Mouse (Mus musculus): ENCODE results near the gene Smyd3. TPM values are rescaled to one million over a fixed set of nuclear protein-coding genes. Genes with fewer than 3 reads are reported as not detected.

Gene Smyd3
- polyA plus RNA-seq, 1 experiment from 2014 or later = 18.9 TPM

- 81% methylated on average over 14 of the region's 14 CpGs for WGBS
Measured at GRCm38 (mm10) chr1:179041231-179041904, 476.5 kb downstream of the Smyd3 start.

GRCm38 (mm10) chr1:179038801-179039200 lies 479.0 kb downstream of the Smyd3 start:
- ATAC-seq (ENCODE audit: insufficient read depth, low FRiP score) = no peak
- Histone ChIP-seq H3K27me3 (ENCODE audit: control insufficient read depth, insufficient read depth, low read length) (no peaks in the 10 kb centered on the region), H3K4me2 (ENCODE audit: low read depth, low read length) (no peak overlapping the region), H3K36me3 (ENCODE audit: control insufficient read depth, insufficient read depth, low read length) (no peaks in the 10 kb centered on the region), H3K4me3 (replicated peaks; ENCODE audit: low read length) (no peak overlapping the region), H3K9me3 (replicated peaks; ENCODE audit: control insufficient read depth, low read length) (no peaks in the 10 kb centered on the region), H3K27ac (ENCODE audit: low read length) (no peak overlapping the region), H3K4me1 (ENCODE audit: control insufficient read depth, insufficient read depth, low read length) (peaks cover 15% of the 10 kb centered on the region), H3K9ac (ENCODE audit: low read length) (no peak overlapping the region)
- 91% methylated on average over 4 of the region's 4 CpGs for WGBS

More at GRCm38 (mm10) chr1:179041231-179041904, 476.5 kb downstream of the Smyd3 start:
- Histone ChIP-seq H3K36me3 (ENCODE audit: control insufficient read depth, insufficient read depth, low read length) (no peaks in the 10 kb centered on the region), H3K27ac (ENCODE audit: low read length) (no peak overlapping the region), H3K9ac (ENCODE audit: low read length) (no peak overlapping the region), H3K4me2 (ENCODE audit: low read depth, low read length) (no peak overlapping the region), H3K4me3 (replicated peaks; ENCODE audit: low read length) (no peak overlapping the region), H3K9me3 (replicated peaks; ENCODE audit: control insufficient read depth, low read length) (no peaks in the 10 kb centered on the region), H3K4me1 (ENCODE audit: control insufficient read depth, insufficient read depth, low read length) (peaks cover 15% of the 10 kb centered on the region), H3K27me3 (ENCODE audit: control insufficient read depth, insufficient read depth, low read length) (no peaks in the 10 kb centered on the region)
- no peak for ATAC-seq (ENCODE audit: insufficient read depth, low FRiP score)

- WGBS = 97% methylated on average over 2 of the region's 2 CpGs
- Histone ChIP-seq H3K9ac (ENCODE audit: low read length) (no peak overlapping the region), H3K4me3 (replicated peaks; ENCODE audit: low read length) (no peak overlapping the region), H3K27ac (ENCODE audit: low read length) (no peak overlapping the region), H3K4me1 (ENCODE audit: control insufficient read depth, insufficient read depth, low read length) (no peaks in the 10 kb centered on the region), H3K9me3 (replicated peaks; ENCODE audit: control insufficient read depth, low read length) (no peaks in the 10 kb centered on the region), H3K36me3 (ENCODE audit: control insufficient read depth, insufficient read depth, low read length) (no peaks in the 10 kb centered on the region), H3K27me3 (ENCODE audit: control insufficient read depth, insufficient read depth, low read length) (no peaks in the 10 kb centered on the region), H3K4me2 (ENCODE audit: low read depth, low read length) (no peak overlapping the region)
- ATAC-seq (ENCODE audit: insufficient read depth, low FRiP score) = no peak
Measured at GRCm38 (mm10) chr1:179032947-179033346, 484.9 kb downstream of the Smyd3 start.

- Histone ChIP-seq H3K4me2 (ENCODE audit: low read depth, low read length) (no peak overlapping the region), H3K36me3 (ENCODE audit: control insufficient read depth, insufficient read depth, low read length) (no peaks in the 10 kb centered on the region), H3K27me3 (ENCODE audit: control insufficient read depth, insufficient read depth, low read length) (no peaks in the 10 kb centered on the region), H3K27ac (ENCODE audit: low read length) (no peak overlapping the region), H3K4me3 (replicated peaks; ENCODE audit: low read length) (no peak overlapping the region), H3K9me3 (replicated peaks; ENCODE audit: control insufficient read depth, low read length) (no peaks in the 10 kb centered on the region), H3K4me1 (ENCODE audit: control insufficient read depth, insufficient read depth, low read length) (no peaks in the 10 kb centered on the region), H3K9ac (ENCODE audit: low read length) (no peak overlapping the region)
- 95% methylated on average over 5 of the region's 5 CpGs for WGBS
- ATAC-seq (ENCODE audit: insufficient read depth, low FRiP score) = no peak
Measured at GRCm38 (mm10) chr1:179031581-179031980, 486.3 kb downstream of the Smyd3 start.

- Histone ChIP-seq H3K27ac (ENCODE audit: low read length) (no peak overlapping the region), H3K4me2 (ENCODE audit: low read depth, low read length) (no peak overlapping the region), H3K9ac (ENCODE audit: low read length) (no peak overlapping the region), H3K4me1 (ENCODE audit: control insufficient read depth, insufficient read depth, low read length) (no peaks in the 10 kb centered on the region), H3K4me3 (replicated peaks; ENCODE audit: low read length) (no peak overlapping the region), H3K9me3 (replicated peaks; ENCODE audit: control insufficient read depth, low read length) (no peaks in the 10 kb centered on the region), H3K27me3 (ENCODE audit: control insufficient read depth, insufficient read depth, low read length) (no peaks in the 10 kb centered on the region), H3K36me3 (ENCODE audit: control insufficient read depth, insufficient read depth, low read length) (no peaks in the 10 kb centered on the region)
- no peak for ATAC-seq (ENCODE audit: insufficient read depth, low FRiP score)
- 89% methylated on average over 4 of the region's 4 CpGs for WGBS
Measured at GRCm38 (mm10) chr1:179026614-179027013, 491.2 kb downstream of the Smyd3 start.

GRCm38 (mm10) chr1:179025169-179025568 lies 492.7 kb downstream of the Smyd3 start:
- Histone ChIP-seq H3K9me3 (replicated peaks; ENCODE audit: control insufficient read depth, low read length) (no peaks in the 10 kb centered on the region), H3K4me1 (ENCODE audit: control insufficient read depth, insufficient read depth, low read length) (no peaks in the 10 kb centered on the region), H3K27me3 (ENCODE audit: control insufficient read depth, insufficient read depth, low read length) (no peaks in the 10 kb centered on the region), H3K36me3 (ENCODE audit: control insufficient read depth, insufficient read depth, low read length) (no peaks in the 10 kb centered on the region), H3K27ac (ENCODE audit: low read length) (no peak overlapping the region), H3K9ac (ENCODE audit: low read length) (no peak overlapping the region), H3K4me3 (replicated peaks; ENCODE audit: low read length) (no peak overlapping the region), H3K4me2 (ENCODE audit: low read depth, low read length) (no peak overlapping the region)
- no peak for ATAC-seq (ENCODE audit: insufficient read depth, low FRiP score)
- 79% methylated on average over 4 of the region's 4 CpGs for WGBS

- H3K4me1 ChIP-seq (ENCODE audit: control insufficient read depth, insufficient read depth, low read length) = no peaks in the 10 kb centered on the region
- 79% methylated on average over 7 of the region's 7 CpGs for WGBS
- no peaks in the 10 kb centered on the region for H3K9me3 ChIP-seq (replicated peaks; ENCODE audit: control insufficient read depth, low read length)
- H3K27ac ChIP-seq (ENCODE audit: low read length) = no peak overlapping the region
- no peak overlapping the region for H3K9ac ChIP-seq (ENCODE audit: low read length)
- H3K4me2 ChIP-seq (ENCODE audit: low read depth, low read length) = no peak overlapping the region
- no peak overlapping the region for H3K4me3 ChIP-seq (replicated peaks; ENCODE audit: low read length)
- H3K27me3 ChIP-seq (ENCODE audit: control insufficient read depth, insufficient read depth, low read length) = no peaks in the 10 kb centered on the region
- ATAC-seq (ENCODE audit: insufficient read depth, low FRiP score) = no peak
- H3K36me3 ChIP-seq (ENCODE audit: control insufficient read depth, insufficient read depth, low read length) = no peaks in the 10 kb centered on the region
Measured at GRCm38 (mm10) chr1:179023486-179023885, 494.4 kb downstream of the Smyd3 start.

- WGBS = 81% methylated on average over 10 of the region's 10 CpGs
- no peak overlapping the region for H3K27ac ChIP-seq (ENCODE audit: low read length)
- ATAC-seq (ENCODE audit: insufficient read depth, low FRiP score) = no peak
- H3K4me1 ChIP-seq (ENCODE audit: control insufficient read depth, insufficient read depth, low read length) = no peaks in the 10 kb centered on the region
- no peaks in the 10 kb centered on the region for H3K36me3 ChIP-seq (ENCODE audit: control insufficient read depth, insufficient read depth, low read length)
- H3K9ac ChIP-seq (ENCODE audit: low read length) = no peak overlapping the region
- H3K4me2 ChIP-seq (ENCODE audit: low read depth, low read length) = no peak overlapping the region
- H3K9me3 ChIP-seq (replicated peaks; ENCODE audit: control insufficient read depth, low read length) = no peaks in the 10 kb centered on the region
- no peak overlapping the region for H3K4me3 ChIP-seq (replicated peaks; ENCODE audit: low read length)
- H3K27me3 ChIP-seq (ENCODE audit: control insufficient read depth, insufficient read depth, low read length) = no peaks in the 10 kb centered on the region
Measured at GRCm38 (mm10) chr1:179017428-179017827, 500.4 kb downstream of the Smyd3 start.

GRCm38 (mm10) chr1:179013021-179013420 lies 504.8 kb downstream of the Smyd3 start:
- no peaks in the 10 kb centered on the region for H3K27me3 ChIP-seq (ENCODE audit: control insufficient read depth, insufficient read depth, low read length)
- no peaks in the 10 kb centered on the region for H3K9me3 ChIP-seq (replicated peaks; ENCODE audit: control insufficient read depth, low read length)
- H3K36me3 ChIP-seq (ENCODE audit: control insufficient read depth, insufficient read depth, low read length) = no peaks in the 10 kb centered on the region
- H3K4me3 ChIP-seq (replicated peaks; ENCODE audit: low read length) = no peak overlapping the region
- no peak overlapping the region for H3K27ac ChIP-seq (ENCODE audit: low read length)
- H3K4me1 ChIP-seq (ENCODE audit: control insufficient read depth, insufficient read depth, low read length) = no peaks in the 10 kb centered on the region
- H3K9ac ChIP-seq (ENCODE audit: low read length) = no peak overlapping the region
- ATAC-seq (ENCODE audit: insufficient read depth, low FRiP score) = no peak
- no peak overlapping the region for H3K4me2 ChIP-seq (ENCODE audit: low read depth, low read length)

Measured in stomach, embryonic 16.5 days (tissue).